Mouse (Mus musculus) heart, adult 18-20 months (tissue): Measurements from ENCODE around the gene Nol7. TPM values are rescaled to one million over a fixed set of nuclear protein-coding genes. Genes with fewer than 3 reads are reported as not detected.
A peak's percentile ranks its signal among the peaks of the same experiment; 100 is the strongest.

ENCODE experiments used
- DNase-seq, 2 experiments: peaks; one replicate each; pipeline ENCODE4 v3.0.0; 2021 to 2022; ENCODE audit warnings: mixed read lengths in 1 of 2
- long read RNA-seq, 2 experiments: library from polyadenylated mRNA; stranded (forward); transcript quantifications; one replicate each; pipeline ENCODE4 v2.0.0; 2021
- total RNA-seq, 2 experiments: library from RNA; stranded (reverse); gene quantifications; 2 replicates each; pipeline ENCODE4 v1.2.3; 2021

Gene Nol7
- 100 to 1,000 TPM; 108 to 114 TPM for total RNA-seq
- long read RNA-seq, experiment 1, transcript Nol7-201 (8 exons, 1,800 nt) = major isoform, 58 of 227 reads
- long read RNA-seq, experiment 1, partial matches to known transcripts = 164 of 227 reads
- long read RNA-seq, experiment 1, other reads (novel, unspliced or antisense) = 3 of 227 reads
- long read RNA-seq, experiment 2, transcript Nol7-201 (8 exons, 1,800 nt) = major isoform, 37 of 179 reads
- long read RNA-seq, experiment 2, partial matches to known transcripts = 142 of 179 reads
- long read RNA-seq, experiment 2, other reads (novel, unspliced or antisense) = 0 of 179 reads

- peak; percentile 95 to 98 for DNase-seq
These were observed at the start of gene Nol7 for GRCm38 (mm10) chr13:43398297-43399080. Gene Nol7 (plus strand): TSS chr13:43398390.

GRCm38 (mm10) chr13:43349376-43349775 lies 48.8 kb upstream of the Nol7 start:
- DNase-seq = no peak

DNA sequence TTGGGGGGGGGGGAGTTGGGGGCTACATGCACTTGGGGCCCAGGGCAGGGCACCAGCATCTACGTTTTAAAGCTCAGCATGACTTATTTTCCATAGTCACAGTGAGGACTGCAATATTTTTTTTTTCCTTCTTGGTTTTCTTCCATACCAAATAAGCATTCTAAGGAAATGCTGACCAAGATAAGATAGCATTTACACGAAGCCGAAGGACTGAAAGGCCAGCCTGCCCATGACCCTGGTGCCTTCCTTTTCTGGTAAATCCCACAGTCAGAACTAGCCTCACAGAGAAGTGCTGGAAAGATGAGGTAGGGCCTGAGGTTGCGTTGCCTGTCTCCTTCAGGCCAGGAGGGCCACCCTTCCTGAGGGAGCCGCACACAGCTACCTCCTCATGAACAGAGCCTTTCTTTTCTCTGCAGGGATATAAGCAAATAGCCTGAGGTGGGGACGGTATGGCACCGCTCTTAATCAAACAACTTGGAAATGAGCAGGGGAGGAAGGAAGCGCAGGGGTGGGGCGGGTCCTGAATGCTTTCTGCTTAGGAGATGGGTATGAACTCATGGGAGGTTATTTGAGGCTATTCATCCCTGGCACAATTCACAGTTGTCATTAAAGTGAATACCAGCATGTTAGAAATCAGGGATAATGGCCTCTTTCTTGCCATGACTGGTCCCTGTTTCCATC lies 47.6 kb upstream of the Nol7 start:
- peak in 1 of 2 experiments; percentile 17 for DNase-seq

DNA sequence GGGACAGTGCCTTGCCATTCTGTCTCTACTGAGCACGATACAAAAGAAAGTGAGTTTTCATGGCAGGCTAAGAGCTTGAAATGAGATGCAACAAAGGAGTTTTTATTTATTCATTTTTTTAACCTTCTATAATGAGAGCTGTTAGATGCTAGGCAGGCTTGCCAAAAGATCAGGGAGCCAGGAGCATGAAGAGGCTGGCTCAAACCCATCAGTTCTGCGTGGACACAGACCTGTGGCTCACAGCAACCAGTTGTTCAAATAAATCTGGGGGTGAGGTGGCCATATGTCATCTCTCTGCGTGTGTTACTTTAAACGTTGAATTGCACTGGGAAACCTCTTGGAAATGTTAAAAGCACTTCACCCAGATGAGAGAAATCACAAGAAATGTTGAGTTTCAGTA lies 44.8 kb upstream of the Nol7 start:
- no peak for DNase-seq

- no peak for DNase-seq
These were observed 43.8 kb upstream of the Nol7 start for GRCm38 (mm10) chr13:43354362-43354761.

- no peak for DNase-seq
These were observed 41.7 kb upstream of the Nol7 start for GRCm38 (mm10) chr13:43356346-43357125.

DNA sequence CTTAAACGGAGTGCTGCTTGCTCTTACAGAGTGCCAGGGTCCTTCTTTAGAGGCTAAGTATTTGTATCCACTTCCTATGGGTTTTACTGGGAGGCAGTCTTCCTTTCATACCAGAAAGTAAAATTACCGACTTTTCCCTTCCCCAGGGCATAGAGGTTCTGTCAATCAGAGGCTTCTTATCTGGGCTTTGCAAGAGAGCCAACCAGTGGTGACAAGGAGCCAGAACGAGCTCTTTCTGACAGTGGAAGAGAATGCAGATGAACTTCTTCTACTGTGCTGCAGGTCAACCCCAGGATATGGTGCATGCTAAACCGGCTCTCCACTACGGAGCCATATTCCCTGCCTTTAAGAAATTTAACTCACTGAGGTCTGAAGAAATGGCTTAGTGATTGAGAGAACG lies 37.7 kb upstream of the Nol7 start:
- peak in 1 of 2 experiments; percentile 26 for DNase-seq

DNA sequence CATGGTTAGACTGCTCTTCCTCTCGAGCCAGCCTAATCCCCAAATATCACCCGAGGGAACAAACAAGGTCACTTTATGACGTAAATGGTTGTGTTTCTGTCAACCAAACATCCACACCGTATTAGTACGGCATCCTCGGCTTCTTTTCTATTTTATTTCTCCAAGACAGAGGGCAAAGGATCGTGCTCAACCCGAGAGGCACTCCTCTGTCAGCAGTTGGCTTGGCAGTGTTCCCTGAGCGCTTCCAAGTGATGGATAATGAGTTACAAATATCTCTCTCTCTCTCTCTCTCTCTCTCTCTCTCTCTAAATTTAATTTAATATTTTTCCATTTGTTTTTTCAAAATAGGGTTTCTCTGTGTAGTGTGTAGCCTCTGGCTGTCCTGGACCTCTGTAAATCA lies 35.8 kb upstream of the Nol7 start:
- DNase-seq = no peak

GRCm38 (mm10) chr13:43364985-43365824 lies 33.0 kb upstream of the Nol7 start, which contains the start of gene Sirt5:
Gene Sirt5 (plus strand): TSS chr13:43365496.
- DNase-seq = peak; percentile 92 to 95

- peak in 1 of 2 experiments; percentile 34 for DNase-seq
These were observed 32.4 kb upstream of the Nol7 start for GRCm38 (mm10) chr13:43365825-43366184.

DNA sequence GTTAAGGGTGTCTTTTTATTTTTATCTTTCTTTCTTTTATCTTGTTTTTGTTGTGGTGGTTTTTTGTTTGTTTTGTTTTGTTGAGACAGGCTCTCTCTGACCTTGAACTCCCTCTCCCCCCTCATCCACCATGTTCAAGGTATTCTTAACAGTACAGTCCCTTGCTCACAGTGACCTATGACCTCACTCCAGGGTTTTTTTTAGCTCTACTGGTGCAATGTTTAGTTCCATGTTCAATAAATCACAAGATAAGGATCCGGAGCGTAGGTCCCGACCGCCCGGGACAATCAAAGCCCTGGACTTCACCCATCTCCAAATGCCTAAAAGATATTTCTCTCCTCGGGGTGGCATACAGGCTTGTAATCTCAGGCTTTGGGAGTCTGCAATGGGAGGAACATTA lies 28.1 kb upstream of the Nol7 start:
- no peak for DNase-seq

DNA sequence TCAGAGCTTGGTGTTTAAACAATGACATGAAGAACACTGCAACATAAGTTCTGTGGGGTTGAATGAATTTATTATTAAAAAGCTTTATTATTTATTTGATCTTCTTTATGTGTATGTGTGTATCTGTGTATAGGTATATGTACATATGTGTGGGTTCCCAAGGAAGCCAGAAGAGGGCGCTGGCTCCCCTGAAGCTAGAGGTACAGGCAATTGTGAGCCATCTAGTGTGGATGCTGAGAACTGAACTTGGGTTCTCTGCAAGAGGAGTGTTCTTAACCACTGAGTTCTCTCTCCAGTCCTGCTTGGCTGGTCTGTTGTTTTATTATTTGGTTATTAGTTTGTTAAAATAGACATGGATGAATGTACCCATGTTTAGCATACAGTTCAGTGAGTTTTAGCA lies 25.3 kb upstream of the Nol7 start:
- no peak for DNase-seq

DNA sequence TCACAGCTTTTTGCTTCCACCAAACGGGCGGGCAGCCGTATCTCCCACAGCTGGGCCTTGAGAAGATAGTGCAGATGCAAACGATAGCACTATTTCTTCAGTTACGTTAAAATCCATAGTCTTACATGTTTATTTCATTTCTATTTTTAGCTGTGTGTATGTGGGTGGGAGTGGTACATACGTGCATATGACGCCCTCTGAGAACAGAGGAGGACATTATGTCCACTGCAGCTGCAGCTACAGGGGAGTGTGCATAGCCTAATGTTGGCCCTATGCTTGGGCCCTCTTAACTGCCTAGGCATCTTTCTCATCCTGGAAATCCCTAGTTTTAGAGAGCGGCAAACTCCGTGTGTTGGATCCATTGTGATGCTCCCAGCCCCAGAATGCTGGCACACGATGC lies 24.0 kb upstream of the Nol7 start:
- DNase-seq = no peak

- DNase-seq = peak in 1 of 2 experiments; percentile 42
These were observed 23.2 kb upstream of the Nol7 start for GRCm38 (mm10) chr13:43374918-43375432.

- DNase-seq = no peak
These were observed 18.2 kb upstream of the Nol7 start for GRCm38 (mm10) chr13:43379989-43380388.

GRCm38 (mm10) chr13:43385321-43385720 lies 12.9 kb upstream of the Nol7 start:
- DNase-seq = no peak

DNA sequence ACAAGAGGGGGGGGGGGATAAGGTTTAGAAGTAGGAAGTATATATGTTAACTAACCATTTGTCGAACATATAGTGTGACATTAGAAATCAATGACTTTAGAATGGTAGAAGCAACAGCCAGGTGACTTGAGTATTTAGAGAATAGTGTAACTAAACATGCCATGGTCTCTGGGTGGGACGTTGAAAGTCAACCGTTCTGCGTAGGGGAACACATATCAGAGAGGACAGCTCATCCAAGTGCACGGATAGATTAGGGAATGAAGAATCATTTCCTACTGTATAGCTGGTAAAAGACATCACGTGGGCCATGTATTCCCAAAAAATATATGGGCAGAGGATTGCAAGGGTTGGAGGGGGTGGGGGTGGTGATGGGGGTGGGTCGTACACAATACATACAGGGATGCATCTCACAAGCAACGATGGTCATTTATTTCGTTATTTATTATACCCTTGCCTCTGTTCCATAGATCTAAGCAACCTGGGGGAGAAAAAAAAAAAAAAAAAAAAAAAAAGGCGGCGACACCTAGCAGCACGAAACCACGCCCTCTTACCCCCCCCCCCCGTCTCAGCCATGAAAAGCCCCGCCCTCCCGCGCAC lies 392 bp upstream of the Nol7 start:
- no peak for DNase-seq

- DNase-seq = no peak
These were observed 1.4 kb downstream of the Nol7 start for GRCm38 (mm10) chr13:43399576-43399975.

DNA sequence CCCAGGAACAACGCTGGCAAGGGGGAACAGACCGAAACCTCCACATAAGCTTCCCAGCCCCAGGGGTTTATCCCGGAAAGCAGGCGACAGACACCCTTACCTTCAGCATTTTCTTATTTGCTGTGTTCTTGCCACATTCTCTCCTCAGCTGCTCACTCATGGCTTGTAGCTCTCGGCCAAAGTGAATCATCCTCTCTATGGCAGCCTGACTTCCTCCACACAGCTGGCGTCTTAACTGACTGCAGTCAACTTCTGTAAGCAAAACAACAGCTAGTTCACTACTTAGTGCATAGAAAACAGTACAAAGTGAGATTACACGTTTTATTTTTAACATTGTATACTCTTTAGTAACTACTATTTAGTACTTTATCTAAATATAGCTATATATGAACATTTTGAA lies 14.1 kb downstream of the Nol7 start:
- DNase-seq = no peak

- no peak for DNase-seq
These were observed 15.4 kb downstream of the Nol7 start for GRCm38 (mm10) chr13:43413611-43414010.

GRCm38 (mm10) chr13:43415249-43415648 lies 17.1 kb downstream of the Nol7 start:
- DNase-seq = no peak
